Mouse (Mus musculus) heart, postnatal 36 days (tissue): ENCODE data around the gene Gm10065. TPM values are rescaled to one million over a fixed set of nuclear protein-coding genes. Genes with fewer than 3 reads are reported as not detected.

Source experiments
- DNase-seq, 2 experiments: peaks; one replicate each; pipeline ENCODE4 v3.0.0; 2021 to 2022
- intact Hi-C: fragments of 180-260 bp; cut with DNase I; formaldehyde crosslinking; loops from one replicate; pipeline ENCODE4 v1.15.1; 2025
- microRNA-seq, 2 experiments: library from miRNA; unstranded; fragments of <30 nt; microRNA quantifications; one replicate each; pipeline ENCODE4 v1.2.0; 2021; ENCODE audit warnings: borderline number of aligned reads in 2 of 2
- total RNA-seq, 2 experiments: library from RNA; stranded (reverse); gene quantifications; 2 replicates each; pipeline ENCODE4 v1.2.3; 2021

Gene Gm10065
- total RNA-seq, 2 experiments from 2014 or later = not detected

- peak; percentile 37 to 49 for DNase-seq
- intact Hi-C loops = loop anchor here (2.0 kb wide), 1 partner anchor 38 kb away; the partner anchor contains the start of gene Zkscan3
Measured at GRCm38 (mm10) chr13:21440503-21441206, 38.6 kb downstream of the Gm10065 start, which contains the start of gene Pgbd1. Gene Pgbd1 (minus strand): TSS chr13:21441058.

GRCm38 (mm10) chr13:21435476-21435875 is 43.8 kb downstream of the Gm10065 start:
- DNase-seq = no peak
- intact Hi-C loops = no loop called here

Small RNA genes within 50 kb of the gene (microRNA-seq; reads per million reads assigned to microRNA genes)
- gene Mir1896 = 0 reads per million in 2 experiments

Other genes starting within 250 kb of the Gm10065 start
- not detected for gene Gpx5, start 186.7 kb downstream of the Gm10065 start, total RNA-seq
- gene Gpx6, start 167.3 kb downstream of the Gm10065 start, total RNA-seq = not detected
- not detected for gene Olfr1367, start 132.5 kb downstream of the Gm10065 start, total RNA-seq
- 1 to 10 TPM; 5.3 to 5.8 TPM for gene Zscan12, start 116.6 kb downstream of the Gm10065 start, total RNA-seq
- 10 to 100 TPM; 26.4 to 31.2 TPM for gene Zkscan3, start 76.7 kb downstream of the Gm10065 start, total RNA-seq
- under 1 TPM; 0.30 to 0.42 TPM for gene Pgbd1, start 38.4 kb downstream of the Gm10065 start, total RNA-seq
- gene Zscan26, start 25.7 kb downstream of the Gm10065 start, total RNA-seq = 10 to 100 TPM; 20.4 to 23.2 TPM
- gene Nkapl, start 10.9 kb downstream of the Gm10065 start, total RNA-seq = under 1 TPM; 0.67 to 0.76 TPM
- gene Zkscan4, start 534 bp downstream of the Gm10065 start, total RNA-seq = 1 to 10 TPM; 1.2 to 1.5 TPM
- 10 to 100 TPM; 26.5 to 28.1 TPM for gene AK157302, start 15.8 kb upstream of the Gm10065 start, total RNA-seq
- gene Gm11273, start 22.0 kb upstream of the Gm10065 start, total RNA-seq = 100 to 1,000 TPM; 247 to 265 TPM
- gene Zkscan8, start 51.7 kb upstream of the Gm10065 start, total RNA-seq = 10 to 100 TPM in 1 of 2 experiments, 1 to 10 TPM in 1; 9.0 to 14.6 TPM
- not detected for gene Olfr1366, start 63.4 kb upstream of the Gm10065 start, total RNA-seq
- gene Olfr1535, start 80.5 kb upstream of the Gm10065 start, total RNA-seq = not detected
- gene Olfr1364, start 102.3 kb upstream of the Gm10065 start, total RNA-seq = not detected
- not detected for gene Olfr1362, start 134.6 kb upstream of the Gm10065 start, total RNA-seq
- gene Olfr11, start 163.1 kb upstream of the Gm10065 start, total RNA-seq = not detected
- not detected for gene Olfr1361, start 183.9 kb upstream of the Gm10065 start, total RNA-seq
- not detected for gene Olfr1360, start 198.0 kb upstream of the Gm10065 start, total RNA-seq
- not detected for gene Olfr1359, start 218.7 kb upstream of the Gm10065 start, total RNA-seq
- gene Hist1h2bl, start 236.7 kb upstream of the Gm10065 start, total RNA-seq = 10 to 100 TPM; 18.0 to 27.4 TPM
- gene Hist1h2ai, start 237.0 kb upstream of the Gm10065 start, total RNA-seq = 10 to 100 TPM; 28.5 to 39.8 TPM
- 10 to 100 TPM; 22.0 to 36.5 TPM for gene Hist1h3h, start 238.2 kb upstream of the Gm10065 start, total RNA-seq
- 1 to 10 TPM; 4.9 to 5.1 TPM for gene Hist1h2bm, start 242.6 kb upstream of the Gm10065 start, total RNA-seq